Mouse (Mus musculus) liver, embryonic 14.5 days (tissue): ENCODE measurements around the gene Ptn. TPM values are rescaled to one million over a fixed set of nuclear protein-coding genes. Genes with fewer than 3 reads are reported as not detected.

Experiments
- ATAC-seq: fragments of 200-750 bp; cut with Nextera tagmentation; 2 replicates; pipeline ENCODE4 v1.8.0; 2017; ENCODE audit warnings: moderate number of reproducible peaks, mild to moderate bottlenecking, moderate library complexity; ENCODE audit not compliant: insufficient read depth
- DNase-seq, 3 experiments: peaks; one replicate each; pipeline ENCODE4 v3.0.0-alpha.2; 2012 to 2013; ENCODE audit warnings: low read depth in 3 of 3, low spot score in 3 of 3
- H3K27ac ChIP-seq: fragments of 300-500 bp; sonication (generic); 2 replicates; pipeline ENCODE4 v1.5.1; 2014; ENCODE audit warnings: moderate library complexity, mild to moderate bottlenecking, control low read depth, inconsistent platforms
- H3K27me3 ChIP-seq: fragments of 300-500 bp; sonication (generic); 2 replicates; pipeline ENCODE4 v1.6.1; 2014; ENCODE audit warnings: mild to moderate bottlenecking, low read length, moderate library complexity; ENCODE audit not compliant: control insufficient read depth, insufficient read depth
- H3K36me3 ChIP-seq: fragments of 300-500 bp; sonication (generic); replicated peaks from 2 replicates; pipeline ENCODE4 v1.6.1; 2014; ENCODE audit warnings: low read depth; ENCODE audit not compliant: control insufficient read depth, insufficient read depth
- H3K4me1 ChIP-seq, 2 experiments: fragments of 200-500 bp in 1 of 2; fragments of 300-500 bp in 1 of 2; sonication (generic) in 1 of 2; replicated peaks; 2 replicates each; pipeline ENCODE4 v1.6.1; 2012 to 2014; ENCODE audit warnings: antibody characterized with exemption in 1 of 2, inconsistent platforms in 1 of 2, low read length in 1 of 2; ENCODE audit not compliant: control insufficient read depth in 2 of 2, insufficient read depth in 2 of 2
- H3K4me2 ChIP-seq: fragments of 300-500 bp; sonication (generic); 2 replicates; pipeline ENCODE4 v1.6.1; 2014; ENCODE audit warnings: low read depth, mild to moderate bottlenecking, control low read depth, moderate library complexity
- H3K4me3 ChIP-seq, 2 experiments: fragments of 200-500 bp in 1 of 2; fragments of 300-500 bp in 1 of 2; sonication (generic) in 1 of 2; 2 replicates each; pipeline ENCODE4 v1.5.1; 2012 to 2014; ENCODE audit warnings: low read depth in 2 of 2, low read length in 2 of 2, mild to moderate bottlenecking in 2 of 2, control low read depth in 1 of 2, inconsistent platforms in 1 of 2, moderate library complexity in 1 of 2; ENCODE audit not compliant: insufficient read depth in 1 of 2
- H3K9ac ChIP-seq: fragments of 300-500 bp; sonication (generic); replicated peaks from 2 replicates; pipeline ENCODE4 v1.6.1; 2014; ENCODE audit warnings: mild to moderate bottlenecking, control low read depth, moderate library complexity
- H3K9me3 ChIP-seq: fragments of 300-500 bp; sonication (generic); 2 replicates; pipeline ENCODE4 v1.6.1; 2016; ENCODE audit warnings: low read length, mixed read lengths; ENCODE audit not compliant: control insufficient read depth
- CTCF ChIP-seq: IDR thresholded peaks from 2 replicates; pipeline ENCODE4 v1.5.1; 2016; ENCODE audit warnings: antibody characterized with exemption, low read depth, control low read depth
- EP300 ChIP-seq: IDR thresholded peaks from 2 replicates; pipeline ENCODE4 v1.6.1; 2016; ENCODE audit warnings: antibody characterized with exemption, low read depth
- WGBS: fragments of 180-500 bp; shearing (Covaris S2); extraction: QIAGEN DNeasy Blood & Tissue Kit; methylation state at CpG from one replicate; pipeline ENCODE4 v1.1.7; 2014; ENCODE audit not compliant: insufficient replicate concordance; 5-methylcytosine and 5-hydroxymethylcytosine counted together
- polyA plus RNA-seq, 2 experiments: library from polyadenylated mRNA; depleted of rRNA in 1 of 2; stranded (reverse) in 1 of 2; unstranded in 1 of 2; fragments of >200 nt; fragmentation: Nextera tagmentation in 1 of 2; extraction: Ambion mirVana in 1 of 2; gene quantifications; 2 replicates each; pipeline versions ENCODE4 v1.2.1 to v1.2.3; 2012 to 2014

The Ptn gene
- polyA plus RNA-seq, 2 experiments = 7.9 to 9.4 TPM

GRCm38 (mm10) chr6:36816666-36817065 lies 6.6 kb upstream of the Ptn start:
- TF ChIP-seq EP300 (no peak), CTCF (no peak)
- Histone ChIP-seq H3K27me3 (no peaks in the 10 kb centered on the region), H3K4me1 (no peaks in the 10 kb centered on the region; a peak in 1 of 4 replicates), H3K36me3 (no peaks in the 10 kb centered on the region), H3K4me3 (no peak overlapping the region), H3K4me2 (no peak overlapping the region), H3K9ac (no peak overlapping the region), H3K27ac (no peak overlapping the region), H3K9me3 (no peaks in the 10 kb centered on the region)
- no peak for DNase-seq
- 80% methylated on average over 3 of the region's 3 CpGs for WGBS
- ATAC-seq = no peak

GRCm38 (mm10) chr6:36815992-36816391 lies 6.0 kb upstream of the Ptn start:
- TF ChIP-seq CTCF (no peak), EP300 (no peak)
- no peak overlapping the region for H3K4me3 ChIP-seq
- no peak overlapping the region for H3K27ac ChIP-seq
- DNase-seq = no peak
- H3K27me3 ChIP-seq = no peaks in the 10 kb centered on the region
- no peaks in the 10 kb centered on the region for H3K9me3 ChIP-seq
- no peak for ATAC-seq
- H3K4me2 ChIP-seq = no peak overlapping the region
- no peaks in the 10 kb centered on the region; a peak in 1 of 4 replicates for H3K4me1 ChIP-seq
- no peak overlapping the region for H3K9ac ChIP-seq
- 52% methylated on average over 2 of the region's 2 CpGs for WGBS
- no peaks in the 10 kb centered on the region for H3K36me3 ChIP-seq

GRCm38 (mm10) chr6:36812666-36813515 lies 2.9 kb upstream of the Ptn start:
- no peaks in the 10 kb centered on the region for H3K36me3 ChIP-seq

GRCm38 (mm10) chr6:36810448-36810847 lies 428 bp upstream of the Ptn start:
- no peaks in the 10 kb centered on the region for H3K36me3 ChIP-seq
- H3K27me3 ChIP-seq = peaks cover 6% of the 10 kb centered on the region; the same call in 1 of the 2 replicates
- H3K4me2 ChIP-seq = no peak overlapping the region
- TF ChIP-seq EP300 = no peak
- TF ChIP-seq CTCF = no peak
- no peak overlapping the region for H3K9ac ChIP-seq
- WGBS = 20% methylated on average over 5 of the region's 5 CpGs
- H3K9me3 ChIP-seq = no peaks in the 10 kb centered on the region
- H3K4me3 ChIP-seq = no peak overlapping the region
- no peak for ATAC-seq
- no peak for DNase-seq
- H3K4me1 ChIP-seq = no peaks in the 10 kb centered on the region
- no peak overlapping the region for H3K27ac ChIP-seq

More at GRCm38 (mm10) chr6:36812666-36813515, 2.9 kb upstream of the Ptn start:
- no peak for TF ChIP-seq EP300
- TF ChIP-seq CTCF = no peak
- whole genome bisulfite sequencing = 39% methylated on average over 7 of the region's 7 CpGs
- Histone ChIP-seq H3K9ac (no peak overlapping the region), H3K27me3 (peaks cover 6% of the 10 kb centered on the region; the same call in 1 of the 2 replicates), H3K4me3 (no peak overlapping the region), H3K9me3 (no peaks in the 10 kb centered on the region), H3K27ac (no peak overlapping the region), H3K4me2 (no peak overlapping the region), H3K4me1 (no peaks in the 10 kb centered on the region)
- no peak for ATAC-seq
- no peak for DNase-seq

- TF ChIP-seq EP300 (no peak), CTCF (no peak)
- Histone ChIP-seq H3K4me1 (no peaks in the 10 kb centered on the region), H3K9ac (no peak overlapping the region), H3K27ac (no peak overlapping the region), H3K4me3 (peak overlapping the region; percentile 18 to 43), H3K4me2 (peak overlapping the region; percentile 26; the same call in 1 of the 2 replicates), H3K27me3 (peaks cover 6% of the 10 kb centered on the region; the same call in 1 of the 2 replicates), H3K36me3 (no peaks in the 10 kb centered on the region), H3K9me3 (no peaks in the 10 kb centered on the region)
- DNase-seq (no peak), ATAC-seq (no peak)
- WGBS = 28% methylated on average over 7 of the region's 7 CpGs
Measured at GRCm38 (mm10) chr6:36809311-36809726, 701 bp downstream of the Ptn start.
